Mouse (Mus musculus): ENCODE measurements at regions not wholly inside any gene's neighbourhood (a gene's known extent, or its start where the extent isn't known, plus 50 kb on each side); places are given as distances from the start of the nearest gene placed in this dataset.

DNA sequence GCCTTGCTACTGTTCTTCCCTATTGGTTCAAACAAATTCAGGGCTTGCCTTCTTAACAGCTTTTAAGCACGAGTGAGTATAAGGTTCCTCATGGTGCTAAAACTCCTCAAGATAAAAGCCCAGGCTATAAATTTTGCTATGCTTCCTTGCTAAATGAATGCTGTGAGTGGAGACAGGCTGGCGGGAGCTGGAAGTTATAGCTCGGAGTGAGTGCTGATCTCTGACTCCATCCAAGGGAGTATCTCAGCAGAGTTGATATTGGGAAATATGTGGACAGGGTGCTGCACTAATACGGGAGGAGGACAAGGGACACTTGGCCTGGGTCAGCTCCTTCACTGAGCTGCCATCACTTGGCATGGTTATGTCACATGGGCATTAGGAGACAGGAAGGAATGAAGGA lies 123.5 kb upstream of the Pik3r1 start:
- H3K9me3 ChIP-seq (ENCODE audit: low read length), result no peaks in the 10 kb centered on the region
- no peak overlapping the region for H3K9ac ChIP-seq (replicated peaks; ENCODE audit: low read length, poor library complexity, severe bottlenecking)
- H3K36me3 ChIP-seq (ENCODE audit: insufficient read depth, low read length), result no peaks in the 10 kb centered on the region
- ATAC-seq (ENCODE audit: low FRiP score) (no peak), DNase-seq (ENCODE audit: low spot score) (no peak)
- H3K4me2 ChIP-seq (ENCODE audit: low read depth, low read length, poor library complexity, severe bottlenecking), result no peak overlapping the region
- H3K4me3 ChIP-seq (ENCODE audit: low read depth, low read length), result no peak overlapping the region
- no peaks in the 10 kb centered on the region for H3K4me1 ChIP-seq (ENCODE audit: insufficient read depth, low read length)
- H3K27ac ChIP-seq (ENCODE audit: low read depth, low read length), result no peak overlapping the region
- H3K27me3 ChIP-seq (ENCODE audit: insufficient read depth, low read length), result no peaks in the 10 kb centered on the region
- 86% methylated on average over 4 of the region's 4 CpGs for WGBS
- no peak for TF ChIP-seq CTCF (IDR thresholded peaks at IDR 0.05)

DNA sequence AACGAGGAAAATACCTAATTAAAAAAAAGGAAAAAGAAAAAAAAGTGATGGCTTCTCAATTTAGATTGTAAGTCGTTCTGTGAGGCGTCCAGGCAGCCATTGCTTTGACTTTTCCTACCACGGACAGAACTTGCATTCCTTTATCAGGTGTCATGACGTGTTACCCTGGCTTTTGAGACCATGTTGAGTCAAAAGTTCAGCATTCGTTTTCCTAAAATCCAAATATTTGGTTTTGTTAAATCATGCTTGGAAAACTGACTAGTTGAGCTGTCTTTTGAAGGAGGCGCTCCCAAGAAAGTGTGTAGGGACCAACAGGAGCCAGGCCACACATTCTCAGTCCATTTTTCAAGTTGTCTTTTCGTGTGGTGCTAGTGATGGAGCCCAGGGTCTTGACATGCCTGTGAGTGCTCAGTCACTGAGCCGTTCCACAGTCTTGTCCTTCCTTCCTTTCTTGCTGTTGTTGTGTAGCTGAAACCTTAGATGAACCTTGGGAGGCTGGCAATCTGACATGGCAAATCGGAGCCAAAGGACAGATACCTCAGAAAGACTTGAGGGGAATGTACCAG lies 125.1 kb upstream of the Pik3r1 start:
- ATAC-seq (ENCODE audit: low FRiP score) (no peak), DNase-seq (ENCODE audit: low spot score) (no peak)
- no peaks in the 10 kb centered on the region for H3K9me3 ChIP-seq (ENCODE audit: low read length)
- whole genome bisulfite sequencing, result 91% methylated on average over 10 of the region's 10 CpGs
- no peaks in the 10 kb centered on the region for H3K36me3 ChIP-seq (ENCODE audit: insufficient read depth, low read length)
- no peaks in the 10 kb centered on the region for H3K4me1 ChIP-seq (ENCODE audit: insufficient read depth, low read length)
- no peak overlapping the region for H3K4me2 ChIP-seq (ENCODE audit: low read depth, low read length, poor library complexity, severe bottlenecking)
- no peaks in the 10 kb centered on the region for H3K27me3 ChIP-seq (ENCODE audit: insufficient read depth, low read length)
- H3K4me3 ChIP-seq (ENCODE audit: low read depth, low read length), result no peak overlapping the region
- TF ChIP-seq CTCF (IDR thresholded peaks at IDR 0.05), result no peak
- H3K9ac ChIP-seq (replicated peaks; ENCODE audit: low read length, poor library complexity, severe bottlenecking), result no peak overlapping the region
- H3K27ac ChIP-seq (ENCODE audit: low read depth, low read length), result no peak overlapping the region

DNA sequence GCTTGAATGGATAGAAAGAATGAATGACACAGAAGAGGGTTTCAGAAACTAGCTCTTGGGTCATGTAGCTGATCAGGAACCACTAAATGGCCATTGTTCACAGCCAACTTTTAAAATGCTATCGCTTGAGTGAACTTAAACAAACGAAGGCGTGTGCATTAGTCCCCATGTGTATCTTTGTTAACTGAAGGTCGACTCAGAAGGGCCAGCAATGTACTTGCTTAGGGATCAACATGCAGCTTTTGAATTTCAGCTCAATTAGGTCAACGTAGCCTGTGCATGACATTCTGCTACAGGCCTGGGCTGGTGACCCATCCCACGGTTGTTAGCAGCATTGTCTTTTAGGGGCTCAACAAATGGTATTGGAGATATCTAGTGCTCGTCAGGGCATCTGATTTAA lies 127.1 kb upstream of the Pik3r1 start:
- 74% methylated on average over 7 of the region's 7 CpGs for WGBS
- Histone ChIP-seq H3K4me2 (ENCODE audit: low read depth, low read length, poor library complexity, severe bottlenecking) (no peak overlapping the region), H3K36me3 (ENCODE audit: insufficient read depth, low read length) (no peaks in the 10 kb centered on the region), H3K27ac (ENCODE audit: low read depth, low read length) (no peak overlapping the region), H3K4me1 (ENCODE audit: insufficient read depth, low read length) (no peaks in the 10 kb centered on the region), H3K4me3 (ENCODE audit: low read depth, low read length) (no peak overlapping the region), H3K27me3 (ENCODE audit: insufficient read depth, low read length) (no peaks in the 10 kb centered on the region), H3K9ac (replicated peaks; ENCODE audit: low read length, poor library complexity, severe bottlenecking) (no peak overlapping the region), H3K9me3 (ENCODE audit: low read length) (no peaks in the 10 kb centered on the region)
- no peak for ATAC-seq (ENCODE audit: low FRiP score)
- DNase-seq (ENCODE audit: low spot score), result no peak
- TF ChIP-seq CTCF (IDR thresholded peaks at IDR 0.05), result no peak

DNA sequence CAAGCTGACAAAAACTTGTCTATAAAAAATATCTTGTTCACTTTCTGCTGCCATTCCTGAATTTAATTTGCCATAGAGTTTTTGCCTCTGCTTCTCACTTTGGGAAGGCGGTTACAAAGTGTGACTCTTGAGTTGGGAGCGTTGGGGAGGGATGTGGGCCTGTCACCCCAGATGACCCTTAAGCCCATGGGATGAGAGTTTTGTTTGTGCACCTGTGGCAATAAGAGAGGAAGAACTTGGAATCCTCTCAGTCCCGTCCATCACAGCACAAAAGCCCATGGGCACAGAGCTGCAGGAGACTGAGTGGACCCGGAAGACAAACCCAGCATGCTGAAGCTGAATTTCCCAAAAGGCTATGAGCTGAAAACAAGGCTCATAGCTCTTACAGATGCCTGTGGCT lies 127.7 kb upstream of the Pik3r1 start:
- 66% methylated on average over 4 of the region's 4 CpGs for WGBS
- no peak overlapping the region for H3K27ac ChIP-seq (ENCODE audit: low read depth, low read length)

DNA sequence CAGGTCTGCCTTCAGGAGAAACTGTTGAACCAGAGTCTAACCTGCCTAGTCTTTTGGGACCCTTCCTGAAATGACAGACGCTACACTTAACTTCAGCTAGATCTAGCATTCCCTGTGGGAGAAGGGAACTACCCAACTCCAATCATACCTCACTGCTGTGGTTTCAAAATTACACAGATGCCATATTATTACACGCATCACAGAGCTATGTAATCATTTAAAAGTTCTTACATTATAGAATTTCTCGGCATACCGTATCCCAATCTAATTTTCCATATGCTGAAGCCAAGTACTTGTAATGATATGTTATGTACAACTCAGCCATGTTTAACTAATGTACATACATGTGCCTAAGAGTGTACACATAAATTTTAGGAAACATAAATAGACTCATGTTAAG lies 128.9 kb upstream of the Pik3r1 start:
- Histone ChIP-seq H3K4me3 (ENCODE audit: low read depth, low read length) (no peak overlapping the region), H3K27me3 (ENCODE audit: insufficient read depth, low read length) (no peaks in the 10 kb centered on the region), H3K4me1 (ENCODE audit: insufficient read depth, low read length) (no peaks in the 10 kb centered on the region), H3K9ac (replicated peaks; ENCODE audit: low read length, poor library complexity, severe bottlenecking) (no peak overlapping the region), H3K9me3 (ENCODE audit: low read length) (no peaks in the 10 kb centered on the region), H3K4me2 (ENCODE audit: low read depth, low read length, poor library complexity, severe bottlenecking) (no peak overlapping the region), H3K36me3 (ENCODE audit: insufficient read depth, low read length) (no peaks in the 10 kb centered on the region), H3K27ac (ENCODE audit: low read depth, low read length) (no peak overlapping the region)
- 97% methylated on average over 4 of the region's 4 CpGs for WGBS
- DNase-seq (ENCODE audit: low spot score), result no peak
- no peak for TF ChIP-seq CTCF (IDR thresholded peaks at IDR 0.05)
- ATAC-seq (ENCODE audit: low FRiP score), result no peak

More for the DNA sequence above, 127.7 kb upstream of the Pik3r1 start:
- Histone ChIP-seq H3K27me3 (ENCODE audit: insufficient read depth, low read length) (no peaks in the 10 kb centered on the region), H3K4me2 (ENCODE audit: low read depth, low read length, poor library complexity, severe bottlenecking) (no peak overlapping the region), H3K4me3 (ENCODE audit: low read depth, low read length) (no peak overlapping the region), H3K9ac (replicated peaks; ENCODE audit: low read length, poor library complexity, severe bottlenecking) (no peak overlapping the region), H3K36me3 (ENCODE audit: insufficient read depth, low read length) (no peaks in the 10 kb centered on the region), H3K9me3 (ENCODE audit: low read length) (no peaks in the 10 kb centered on the region), H3K4me1 (ENCODE audit: insufficient read depth, low read length) (no peaks in the 10 kb centered on the region)
- no peak for DNase-seq (ENCODE audit: low spot score)
- TF ChIP-seq CTCF (IDR thresholded peaks at IDR 0.05), result no peak
- no peak for ATAC-seq (ENCODE audit: low FRiP score)

DNA sequence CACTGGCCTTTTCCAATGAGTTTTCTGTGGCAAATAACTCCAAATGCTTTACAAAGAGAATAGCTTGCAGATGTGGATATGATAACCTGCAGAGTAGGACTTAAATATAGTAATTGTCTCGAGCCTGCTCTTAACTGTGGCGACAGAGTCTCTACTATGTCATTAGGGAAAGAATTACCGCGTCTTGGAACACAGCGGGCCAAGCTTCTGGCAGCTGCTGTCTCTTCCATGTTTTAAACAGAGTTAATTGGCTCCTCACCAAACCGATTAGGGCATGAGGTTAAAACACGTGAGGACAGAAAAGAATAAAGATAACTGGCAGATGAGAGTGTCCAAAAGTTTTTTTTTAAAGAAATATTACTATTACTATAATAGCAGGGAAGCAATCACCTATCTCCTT lies 134.2 kb upstream of the Pik3r1 start:
- Histone ChIP-seq H3K9ac (replicated peaks; ENCODE audit: low read length, poor library complexity, severe bottlenecking) (no peak overlapping the region), H3K36me3 (ENCODE audit: insufficient read depth, low read length) (no peaks in the 10 kb centered on the region), H3K27me3 (ENCODE audit: insufficient read depth, low read length) (no peaks in the 10 kb centered on the region), H3K4me3 (ENCODE audit: low read depth, low read length) (no peak overlapping the region), H3K9me3 (ENCODE audit: low read length) (no peaks in the 10 kb centered on the region), H3K27ac (ENCODE audit: low read depth, low read length) (no peak overlapping the region), H3K4me1 (ENCODE audit: insufficient read depth, low read length) (no peaks in the 10 kb centered on the region), H3K4me2 (ENCODE audit: low read depth, low read length, poor library complexity, severe bottlenecking) (no peak overlapping the region)
- 68% methylated on average over 7 of the region's 7 CpGs for WGBS
- peak; percentile 9 for DNase-seq (ENCODE audit: low spot score)
- no peak for ATAC-seq (ENCODE audit: low FRiP score)
- TF ChIP-seq CTCF (IDR thresholded peaks at IDR 0.05), result no peak
